Mouse (Mus musculus): ENCODE data around the gene Hnrnph3.

DNA sequence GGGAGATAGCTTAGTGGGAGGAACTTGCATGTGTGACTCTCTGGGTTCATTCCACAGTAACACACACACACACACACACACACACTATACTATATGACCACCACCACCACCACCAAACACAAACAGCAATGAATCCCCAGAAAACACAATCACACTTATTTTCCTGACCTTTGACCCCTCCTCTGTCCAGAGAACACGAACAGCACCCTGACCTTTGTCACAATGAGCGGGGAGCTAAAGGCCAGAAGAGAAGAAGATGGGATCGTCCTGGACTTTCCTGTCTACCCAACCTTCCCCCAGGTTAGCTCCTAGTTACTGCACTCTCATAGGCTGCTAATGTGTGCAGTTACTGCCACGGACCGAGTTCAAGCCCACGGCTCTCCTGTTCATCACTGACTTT, 28.0 kb upstream of the Hnrnph3 start:
- no peak for TF ChIP-seq CTCF (IDR thresholded peaks at IDR 0.05; ENCODE audit: control insufficient read depth, insufficient read depth, insufficient replicate concordance, low read depth, low read length)
- TF ChIP-seq POLR2A (IDR thresholded peaks at IDR 0.05; ENCODE audit: control insufficient read depth, low read depth, low read length), result no peak
